In the genomic region with DNA sequence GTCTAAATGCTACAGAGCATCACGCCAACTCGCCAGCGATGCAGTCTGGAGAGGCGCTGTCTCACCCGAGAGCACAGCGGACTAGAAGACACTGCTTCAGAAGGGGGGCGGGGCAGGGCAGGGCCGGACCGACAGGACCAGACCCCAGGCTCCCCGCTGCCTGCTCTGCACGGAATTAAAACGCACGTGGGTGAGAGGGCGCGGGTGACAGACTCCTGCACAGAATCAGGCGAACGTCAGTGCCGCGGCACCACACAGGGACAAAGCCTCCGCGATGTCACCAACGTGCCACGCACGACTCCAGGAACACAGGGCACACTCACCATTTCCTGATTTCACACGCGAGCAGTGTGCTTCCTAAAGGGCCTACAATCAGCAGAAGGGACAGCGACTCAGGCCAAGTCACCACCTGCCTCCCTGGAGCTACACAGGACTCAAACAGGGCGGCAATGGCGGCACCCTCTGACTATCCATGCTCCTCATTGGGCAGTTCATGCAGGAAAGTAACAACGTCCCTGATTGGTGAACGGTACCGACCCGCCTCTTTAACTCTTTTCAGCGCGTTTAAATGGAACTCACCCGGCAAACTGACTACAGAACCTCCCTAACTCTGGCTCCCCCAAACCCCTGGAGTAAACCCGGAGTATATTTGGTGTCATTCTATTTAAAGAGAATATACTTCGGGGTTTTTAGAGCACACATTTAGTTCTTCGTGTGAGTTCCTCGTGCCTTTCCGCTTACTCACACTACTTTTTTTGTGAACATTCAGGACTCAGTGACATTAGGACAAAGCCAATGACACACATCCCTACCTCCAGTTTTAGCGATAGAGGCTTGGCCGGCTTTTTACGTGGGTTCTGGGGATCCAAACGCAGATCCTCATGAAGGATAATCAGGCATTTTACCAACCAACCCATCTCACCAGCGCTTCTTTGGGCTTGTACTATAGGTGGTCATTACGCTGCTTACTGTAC, we compare ENCODE assay signal across 8 mouse cellular contexts. TPM values are rescaled to one million over a fixed set of nuclear protein-coding genes. Genes with fewer than 3 reads are reported as not detected.
DNase-seq lines count a peak whose midpoint lies in the region; ATAC-seq and TF ChIP-seq lines count a peak whose summit lies in the region.

Gene Zfp81, minus strand, starts transcription at position 468 of the 974 bp plus-strand sequence.

- 0 out of 2 replicates have a peak, but pooled peaks cover 8% of the 10 kb centered on the region for H3K9me3 ChIP-seq in hindbrain, embryonic 10.5 days
- H3K9me3 ChIP-seq in lung, postnatal 0 days (ENCODE audit: low read length): no peaks in the 10 kb centered on the region

- H3K27me3 ChIP-seq in hindbrain, embryonic 10.5 days (ENCODE audit: insufficient read depth, poor library complexity, severe bottlenecking): no peaks in the 10 kb centered on the region
- no peaks in the 10 kb centered on the region for H3K27me3 ChIP-seq in lung, postnatal 0 days (replicated peaks; ENCODE audit: insufficient read depth, low read length)

- peak within 1 kb of the TSS; percentile 82 for H3K4me2 ChIP-seq in lung, postnatal 0 days (replicated peaks; ENCODE audit: low read depth, low read length)

- peaks cover 8% of the 10 kb centered on the region; the same call in 1 of the 2 replicates for H3K4me1 ChIP-seq in hindbrain, embryonic 10.5 days (replicated peaks)
- peaks cover 6% of the 10 kb centered on the region; the same call in 1 of the 2 replicates for H3K4me1 ChIP-seq in lung, postnatal 0 days (ENCODE audit: insufficient read depth, low read depth, low read length)

- TF ChIP-seq EP300 in lung, postnatal 0 days (IDR thresholded peaks at IDR 0.05): no peak

- WGBS in hindbrain, embryonic 10.5 days: 4% methylated on average over 47 of the region's 47 CpGs
- WGBS in lung, postnatal 0 days: 5% methylated on average over 47 of the region's 47 CpGs

- H3K4me3 ChIP-seq in hindbrain, embryonic 10.5 days: peak within 1 kb of the TSS; percentile 91
- peak within 1 kb of the TSS; percentile 77 for H3K4me3 ChIP-seq in lung, postnatal 0 days (ENCODE audit: low read depth, low read length)

- peak; percentile 100 for ATAC-seq in frontal cortex, adult (ENCODE audit: low TSS enrichment)
- ATAC-seq in lung, postnatal 0 days: peak; percentile 100

- peak within 1 kb of the TSS; percentile 73 for H3K9ac ChIP-seq in lung, postnatal 0 days (replicated peaks; ENCODE audit: low read depth)

- peak; percentile 22; the same call in 1 of the 2 replicates for TF ChIP-seq CTCF in lung, postnatal 0 days (IDR thresholded peaks at IDR 0.05)

- peak within 1 kb of the TSS; percentile 94 for H3K27ac ChIP-seq in hindbrain, embryonic 10.5 days
- H3K27ac ChIP-seq in lung, postnatal 0 days (ENCODE audit: low read length): peak within 1 kb of the TSS; percentile 71

- H3K36me3 ChIP-seq in hindbrain, embryonic 10.5 days: peaks cover 7% of the 10 kb centered on the region; the same call in 1 of the 2 replicates
- H3K36me3 ChIP-seq in lung, postnatal 0 days (ENCODE audit: insufficient read depth, low read length): no peaks in the 10 kb centered on the region

- peak; percentile 95 for DNase-seq in MN1 (ENCODE audit: low spot score)
- DNase-seq in cerebellum, adult 9-10 months: peak; percentile 92
- DNase-seq in hindbrain, embryonic 10.5 days (ENCODE audit: low spot score): peak; percentile 88
- peak; percentile 89 for DNase-seq in layer of hippocampus, adult 9-11 months
- peak; percentile 95 for DNase-seq in lung, postnatal 0 days (ENCODE audit: low spot score)
- peak; percentile 70 for DNase-seq in ovary, postnatal 14 days (ENCODE audit: low spot score)
- DNase-seq in thymus, postnatal 14 days: peak; percentile 84

RNA-seq across cellular contexts. Expression of gene Zfp81, which starts in this region (rescaled TPM):
- polyA plus RNA-seq in hindbrain, embryonic 10.5 days (2016; fragmentation: Nextera tagmentation; extraction: Ambion mirVana): 9.5 and 10.9 TPM in 2 replicates
- 3.7 and 4.4 TPM in 2 replicates for polyA plus RNA-seq in lung, postnatal 0 days (2015; fragmentation: Nextera tagmentation; extraction: Ambion mirVana)

Comparison
In these comparisons a context has a peak if more than half of its experiments do, and no peak if none do; other contexts are left out.
1. Peak in every context shown above with its lines: DNase-seq, ATAC-seq, H3K4me3 ChIP-seq and H3K27ac ChIP-seq.